Mouse (Mus musculus) lung, postnatal 36 days (tissue): ENCODE data around the gene Ank2.
"Not testable (repeated sequence)": the region's sequence is repeated elsewhere in the genome, so short reads cannot be mapped to it uniquely, and the experiment has no call there.

Source experiments
- DNase-seq: peaks from one replicate; pipeline ENCODE4 v3.0.0; 2022; ENCODE audit warnings: mixed read lengths

Gene Ank2

GRCm38 (mm10) chr3:127481658-127482057 lies 17.5 kb downstream of the Ank2 start:
- no peak for DNase-seq

GRCm38 (mm10) chr3:127480369-127480768 lies 18.8 kb downstream of the Ank2 start:
- DNase-seq = not testable (repeated sequence)

GRCm38 (mm10) chr3:127474115-127474514 lies 25.0 kb downstream of the Ank2 start:
- DNase-seq = no peak

GRCm38 (mm10) chr3:127469164-127469752 lies 29.9 kb downstream of the Ank2 start:
- DNase-seq = no peak

GRCm38 (mm10) chr3:127468569-127468968 lies 30.6 kb downstream of the Ank2 start:
- no peak for DNase-seq

- DNase-seq = no peak
These were observed 35.2 kb downstream of the Ank2 start for GRCm38 (mm10) chr3:127463816-127464480.

GRCm38 (mm10) chr3:127463165-127463564 lies 36.0 kb downstream of the Ank2 start:
- no peak for DNase-seq

- no peak for DNase-seq
These were observed 36.7 kb downstream of the Ank2 start for GRCm38 (mm10) chr3:127462413-127462812.

- no peak for DNase-seq
These were observed 38.2 kb downstream of the Ank2 start for GRCm38 (mm10) chr3:127460891-127461437.

- no peak for DNase-seq
These were observed 39.3 kb downstream of the Ank2 start for GRCm38 (mm10) chr3:127459858-127460257.

GRCm38 (mm10) chr3:127458925-127459324 lies 40.2 kb downstream of the Ank2 start:
- no peak for DNase-seq

GRCm38 (mm10) chr3:127458420-127458798 lies 40.7 kb downstream of the Ank2 start:
- DNase-seq = no peak

- peak; percentile 6 for DNase-seq
These were observed 41.3 kb downstream of the Ank2 start for GRCm38 (mm10) chr3:127457761-127458419.

- peak; percentile 8 for DNase-seq
These were observed 45.4 kb downstream of the Ank2 start for GRCm38 (mm10) chr3:127453738-127454137.

GRCm38 (mm10) chr3:127453254-127453653 lies 45.9 kb downstream of the Ank2 start:
- no peak for DNase-seq

GRCm38 (mm10) chr3:127452233-127452632 lies 46.9 kb downstream of the Ank2 start:
- no peak for DNase-seq

- DNase-seq = no peak
These were observed 47.4 kb downstream of the Ank2 start for GRCm38 (mm10) chr3:127451741-127452140.

GRCm38 (mm10) chr3:127451070-127451469 lies 48.1 kb downstream of the Ank2 start:
- DNase-seq = peak; percentile 12

- DNase-seq = peak; percentile 49
These were observed 53.0 kb downstream of the Ank2 start for GRCm38 (mm10) chr3:127446173-127446572.

- DNase-seq = no peak
These were observed 65.9 kb downstream of the Ank2 start for GRCm38 (mm10) chr3:127433291-127433690.

GRCm38 (mm10) chr3:127429866-127430265 lies 69.3 kb downstream of the Ank2 start:
- DNase-seq = no peak

GRCm38 (mm10) chr3:127428527-127428926 lies 70.6 kb downstream of the Ank2 start:
- no peak for DNase-seq

- no peak for DNase-seq
These were observed 82.2 kb downstream of the Ank2 start for GRCm38 (mm10) chr3:127416950-127417349.

GRCm38 (mm10) chr3:127414438-127414837 lies 84.7 kb downstream of the Ank2 start:
- no peak for DNase-seq
